Mouse (Mus musculus) megakaryocyte progenitor cell, adult 5-6 weeks (primary cell): ENCODE measurements around the gene Tmem17. TPM values are rescaled to one million over a fixed set of nuclear protein-coding genes. Genes with fewer than 3 reads are reported as not detected.

Source experiments
- ATAC-seq: replicated peaks from 2 replicates; pipeline ENCODE4 v1.8.0; 2016; ENCODE audit warnings: mild to moderate bottlenecking, moderate TSS enrichment, inconsistent platforms; ENCODE audit not compliant: poor library complexity
- total RNA-seq, 2 experiments: library from RNA; stranded (forward) in 1 of 2; stranded (reverse) in 1 of 2; fragments of 157-497, 149-512 nt in 1 of 2; fragments of 200-1000 nt in 1 of 2; gene quantifications; 2 replicates each; pipeline versions ENCODE4 v1.2.3 to v1.2.4; 2015 to 2017

The Tmem17 gene
- total RNA-seq, 2 experiments from 2014 or later, result 3.2 to 5.7 TPM

- no peak for ATAC-seq
Measured at GRCm38 (mm10) chr11:22564676-22565075, 52.8 kb downstream of the Tmem17 start.

Other genes starting within 250 kb of the Tmem17 start
- gene Ehbp1, start 169.8 kb upstream of the Tmem17 start, total RNA-seq (2015), result 3.4 and 6.8 TPM in 2 replicates
- gene Ehbp1, start 169.8 kb upstream of the Tmem17 start, total RNA-seq (2017), result 2.2 and 3.0 TPM in 2 replicates